Mouse (Mus musculus): ENCODE measurements around the gene Pou2f3. TPM values are rescaled to one million over a fixed set of nuclear protein-coding genes. Genes with fewer than 3 reads are reported as not detected.

The Pou2f3 gene
- polyA plus RNA-seq, 1 experiment from 2014 or later: not detected

GRCm38 (mm10) chr9:43194001-43194400 is 16.2 kb downstream of the Pou2f3 start:
- Histone ChIP-seq H3K4me1 (replicated peaks; ENCODE audit: control insufficient read depth, insufficient read depth, low read length) (0 out of 2 replicates have a peak, but pooled peaks cover 1% of the 10 kb centered on the region), H3K27ac (no peak overlapping the region), H3K9me3 (ENCODE audit: control insufficient read depth, low read length) (no peaks in the 10 kb centered on the region), H3K4me3 (replicated peaks; ENCODE audit: low read length) (no peak overlapping the region), H3K4me2 (replicated peaks) (no peak overlapping the region), H3K9ac (no peak overlapping the region), H3K36me3 (replicated peaks; ENCODE audit: control insufficient read depth, insufficient read depth) (no peaks in the 10 kb centered on the region), H3K27me3 (ENCODE audit: control insufficient read depth, insufficient read depth, low read length) (no peaks in the 10 kb centered on the region; the same call in 1 of the 2 replicates)
- no peak for ATAC-seq (ENCODE audit: low FRiP score)
- 17% methylated on average over 9 of the region's 9 CpGs for WGBS
- no peak for DNase-seq (ENCODE audit: low spot score)

DNA sequence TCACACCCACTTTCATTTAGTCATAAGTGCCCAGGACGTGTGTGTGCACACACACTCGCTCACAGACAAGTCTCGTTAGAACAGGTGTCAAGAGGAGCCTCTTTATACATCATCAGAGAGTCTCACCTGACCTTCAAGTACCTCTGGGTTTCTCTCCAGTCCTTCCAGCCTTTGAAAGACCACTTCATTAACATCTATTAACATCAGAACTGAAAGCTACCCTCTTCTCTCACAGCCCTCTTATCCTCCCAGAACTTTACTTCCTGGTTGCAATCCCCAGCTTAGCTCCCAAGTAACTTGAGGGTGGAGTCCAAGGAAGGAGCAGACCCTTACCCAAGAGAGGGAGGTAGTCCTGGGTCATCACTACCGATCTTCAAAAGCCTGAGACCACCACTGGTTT is 18.6 kb downstream of the Pou2f3 start:
- Histone ChIP-seq H3K4me2 (replicated peaks) (no peak overlapping the region), H3K9ac (no peak overlapping the region), H3K27me3 (ENCODE audit: control insufficient read depth, insufficient read depth, low read length) (no peaks in the 10 kb centered on the region; the same call in 1 of the 2 replicates), H3K4me1 (replicated peaks; ENCODE audit: control insufficient read depth, insufficient read depth, low read length) (peaks cover 9% of the 10 kb centered on the region; the same call in 1 of the 2 replicates), H3K4me3 (replicated peaks; ENCODE audit: low read length) (no peak overlapping the region), H3K27ac (no peak overlapping the region), H3K9me3 (ENCODE audit: control insufficient read depth, low read length) (no peaks in the 10 kb centered on the region), H3K36me3 (replicated peaks; ENCODE audit: control insufficient read depth, insufficient read depth) (no peaks in the 10 kb centered on the region)
- ATAC-seq (ENCODE audit: low FRiP score) (no peak), DNase-seq (ENCODE audit: low spot score) (no peak)
- WGBS: 51% methylated on average over 4 of the region's 4 CpGs

- Histone ChIP-seq H3K27me3 (ENCODE audit: control insufficient read depth, insufficient read depth, low read length) (no peaks in the 10 kb centered on the region; the same call in 1 of the 2 replicates), H3K9me3 (ENCODE audit: control insufficient read depth, low read length) (no peaks in the 10 kb centered on the region), H3K4me3 (replicated peaks; ENCODE audit: low read length) (no peak overlapping the region), H3K27ac (no peak overlapping the region), H3K9ac (no peak overlapping the region), H3K4me2 (replicated peaks) (no peak overlapping the region), H3K4me1 (replicated peaks; ENCODE audit: control insufficient read depth, insufficient read depth, low read length) (peaks cover 9% of the 10 kb centered on the region; the same call in 1 of the 2 replicates), H3K36me3 (replicated peaks; ENCODE audit: control insufficient read depth, insufficient read depth) (no peaks in the 10 kb centered on the region)
- DNase-seq (ENCODE audit: low spot score) (no peak), ATAC-seq (ENCODE audit: low FRiP score) (peak; percentile 51; the same call in 1 of the 2 replicates)
- 49% methylated on average over 3 of the region's 3 CpGs for WGBS
These were observed 21.2 kb downstream of the Pou2f3 start for GRCm38 (mm10) chr9:43189021-43189356.

- Histone ChIP-seq H3K27me3 (ENCODE audit: control insufficient read depth, insufficient read depth, low read length) (no peaks in the 10 kb centered on the region), H3K4me2 (replicated peaks) (no peak overlapping the region), H3K36me3 (replicated peaks; ENCODE audit: control insufficient read depth, insufficient read depth) (no peaks in the 10 kb centered on the region), H3K27ac (no peak overlapping the region), H3K9ac (no peak overlapping the region), H3K9me3 (ENCODE audit: control insufficient read depth, low read length) (no peaks in the 10 kb centered on the region), H3K4me3 (replicated peaks; ENCODE audit: low read length) (no peak overlapping the region), H3K4me1 (replicated peaks; ENCODE audit: control insufficient read depth, insufficient read depth, low read length) (peaks cover 9% of the 10 kb centered on the region; the same call in 1 of the 2 replicates)
- 56% methylated on average over 12 of the region's 12 CpGs for WGBS
- DNase-seq (ENCODE audit: low spot score) (no peak), ATAC-seq (ENCODE audit: low FRiP score) (no peak)
These were observed 21.7 kb downstream of the Pou2f3 start for GRCm38 (mm10) chr9:43188309-43189020.

DNA sequence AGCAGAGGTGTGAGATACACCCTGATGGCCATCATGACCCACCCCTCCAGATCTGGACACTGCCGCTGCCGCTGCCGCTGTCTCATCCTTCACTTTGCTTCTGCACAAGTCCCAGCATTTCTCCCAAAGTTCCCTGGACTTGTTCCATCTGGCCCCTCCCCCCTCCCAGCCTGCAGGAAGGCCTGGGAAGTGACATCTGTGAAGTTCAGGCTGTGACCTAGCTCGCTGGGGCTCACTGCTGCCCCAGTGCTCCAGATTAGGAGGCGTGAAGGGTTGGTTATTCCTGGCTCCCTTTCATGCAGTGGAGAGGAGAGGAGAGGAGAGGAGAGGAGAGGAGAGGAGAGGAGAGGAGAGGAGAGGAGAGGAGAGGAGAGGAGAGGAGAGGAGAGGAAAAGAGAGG is 30.6 kb downstream of the Pou2f3 start:
- Histone ChIP-seq H3K9me3 (ENCODE audit: control insufficient read depth, low read length) (no peaks in the 10 kb centered on the region), H3K27me3 (ENCODE audit: control insufficient read depth, insufficient read depth, low read length) (no peaks in the 10 kb centered on the region), H3K27ac (no peak overlapping the region), H3K4me2 (replicated peaks) (no peak overlapping the region), H3K4me3 (replicated peaks; ENCODE audit: low read length) (no peak overlapping the region), H3K36me3 (replicated peaks; ENCODE audit: control insufficient read depth, insufficient read depth) (no peaks in the 10 kb centered on the region), H3K4me1 (replicated peaks; ENCODE audit: control insufficient read depth, insufficient read depth, low read length) (no peaks in the 10 kb centered on the region), H3K9ac (no peak overlapping the region)
- ATAC-seq (ENCODE audit: low FRiP score) (no peak), DNase-seq (ENCODE audit: low spot score) (no peak)
- WGBS: 57% methylated on average over 5 of the region's 5 CpGs

GRCm38 (mm10) chr9:43178172-43178571 is 32.0 kb downstream of the Pou2f3 start:
- Histone ChIP-seq H3K36me3 (replicated peaks; ENCODE audit: control insufficient read depth, insufficient read depth) (no peaks in the 10 kb centered on the region), H3K27me3 (ENCODE audit: control insufficient read depth, insufficient read depth, low read length) (no peaks in the 10 kb centered on the region), H3K9me3 (ENCODE audit: control insufficient read depth, low read length) (no peaks in the 10 kb centered on the region), H3K27ac (no peak overlapping the region), H3K9ac (no peak overlapping the region), H3K4me2 (replicated peaks) (no peak overlapping the region), H3K4me3 (replicated peaks; ENCODE audit: low read length) (no peak overlapping the region), H3K4me1 (replicated peaks; ENCODE audit: control insufficient read depth, insufficient read depth, low read length) (no peaks in the 10 kb centered on the region)
- no peak for DNase-seq (ENCODE audit: low spot score)
- 59% methylated on average over 7 of the region's 7 CpGs for WGBS
- ATAC-seq (ENCODE audit: low FRiP score): no peak

DNA sequence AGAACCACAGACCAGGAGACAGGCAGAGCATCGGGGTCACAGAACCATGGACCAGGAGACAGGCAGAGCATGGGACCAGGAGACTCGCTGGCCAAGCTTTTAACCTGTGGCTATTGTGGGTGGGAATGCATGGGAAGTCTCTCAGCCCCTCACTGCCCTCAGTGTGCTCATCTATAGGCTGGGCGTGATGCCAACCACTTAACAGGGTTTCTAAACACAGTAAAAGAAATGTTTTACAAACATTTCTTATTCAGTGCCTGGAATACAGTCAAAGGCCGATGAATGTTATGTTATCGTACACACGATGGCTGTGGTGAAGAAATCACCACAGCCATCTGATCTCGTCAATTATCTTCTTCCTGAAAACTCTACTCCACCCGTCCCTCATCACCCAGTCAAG is 43.1 kb downstream of the Pou2f3 start:
- Histone ChIP-seq H3K27ac (no peak overlapping the region), H3K27me3 (ENCODE audit: control insufficient read depth, insufficient read depth, low read length) (no peaks in the 10 kb centered on the region), H3K36me3 (replicated peaks; ENCODE audit: control insufficient read depth, insufficient read depth) (no peaks in the 10 kb centered on the region), H3K9ac (no peak overlapping the region), H3K9me3 (ENCODE audit: control insufficient read depth, low read length) (no peaks in the 10 kb centered on the region), H3K4me2 (replicated peaks) (no peak overlapping the region), H3K4me1 (replicated peaks; ENCODE audit: control insufficient read depth, insufficient read depth, low read length) (no peaks in the 10 kb centered on the region), H3K4me3 (replicated peaks; ENCODE audit: low read length) (no peak overlapping the region)
- DNase-seq (ENCODE audit: low spot score) (no peak), ATAC-seq (ENCODE audit: low FRiP score) (no peak)
- 81% methylated on average over 8 of the region's 8 CpGs for WGBS

- Histone ChIP-seq H3K27ac (no peak overlapping the region), H3K4me3 (replicated peaks; ENCODE audit: low read length) (no peak overlapping the region), H3K36me3 (replicated peaks; ENCODE audit: control insufficient read depth, insufficient read depth) (no peaks in the 10 kb centered on the region), H3K27me3 (ENCODE audit: control insufficient read depth, insufficient read depth, low read length) (no peaks in the 10 kb centered on the region), H3K9me3 (ENCODE audit: control insufficient read depth, low read length) (no peaks in the 10 kb centered on the region), H3K9ac (no peak overlapping the region), H3K4me1 (replicated peaks; ENCODE audit: control insufficient read depth, insufficient read depth, low read length) (no peaks in the 10 kb centered on the region), H3K4me2 (replicated peaks) (no peak overlapping the region)
- WGBS: 85% methylated on average over 6 of the region's 6 CpGs
- no peak for DNase-seq (ENCODE audit: low spot score)
- no peak for ATAC-seq (ENCODE audit: low FRiP score)
These were observed 43.8 kb downstream of the Pou2f3 start for GRCm38 (mm10) chr9:43166346-43166745.

DNA sequence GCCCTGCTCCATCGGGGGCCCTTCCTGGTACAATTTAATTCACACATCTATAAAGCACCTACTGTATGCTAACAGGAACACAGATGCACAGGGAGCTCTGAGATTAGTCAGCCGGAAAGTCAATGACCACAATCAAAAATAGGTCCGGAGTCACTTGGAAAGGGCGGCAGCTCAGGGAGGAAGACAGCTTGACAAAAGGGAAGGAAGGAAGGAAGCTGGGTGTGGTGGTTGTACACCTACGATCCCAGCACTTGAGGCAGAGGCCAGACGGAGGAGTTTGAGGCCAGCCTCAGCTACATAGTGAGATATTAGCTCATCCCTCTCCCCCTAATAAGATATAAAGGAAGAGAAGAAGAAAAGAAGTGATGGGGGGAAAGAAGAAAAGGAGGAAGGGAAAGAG is 54.2 kb downstream of the Pou2f3 start:
- Histone ChIP-seq H3K9ac (no peak overlapping the region), H3K9me3 (ENCODE audit: control insufficient read depth, low read length) (no peaks in the 10 kb centered on the region), H3K4me1 (replicated peaks; ENCODE audit: control insufficient read depth, insufficient read depth, low read length) (no peaks in the 10 kb centered on the region), H3K36me3 (replicated peaks; ENCODE audit: control insufficient read depth, insufficient read depth) (no peaks in the 10 kb centered on the region), H3K4me3 (replicated peaks; ENCODE audit: low read length) (no peak overlapping the region), H3K27me3 (ENCODE audit: control insufficient read depth, insufficient read depth, low read length) (no peaks in the 10 kb centered on the region), H3K27ac (no peak overlapping the region), H3K4me2 (replicated peaks) (no peak overlapping the region)
- no peak for DNase-seq (ENCODE audit: low spot score)
- ATAC-seq (ENCODE audit: low FRiP score): no peak
- WGBS: 89% methylated on average over 6 of the region's 6 CpGs

DNA sequence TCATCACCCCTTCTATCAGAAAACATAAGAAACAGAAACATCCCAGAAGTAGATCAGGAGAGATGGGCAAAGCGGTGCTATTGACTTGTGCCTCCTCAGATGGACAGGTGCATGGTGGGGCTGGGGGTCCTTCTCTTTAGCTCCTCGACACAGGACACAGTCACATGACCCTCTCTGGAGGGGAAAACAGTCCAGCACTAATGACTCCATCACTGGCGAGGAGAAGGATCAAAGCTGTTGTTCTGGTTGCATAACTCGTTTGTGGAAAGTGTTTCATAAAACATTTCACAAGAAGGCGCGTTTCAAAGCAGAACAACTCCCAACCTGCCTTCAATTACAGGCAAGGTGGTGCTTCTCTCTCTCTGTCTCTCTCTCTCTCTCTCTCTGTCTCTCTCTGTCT is 58.4 kb downstream of the Pou2f3 start:
- 86% methylated on average over 6 of the region's 6 CpGs for WGBS
- Histone ChIP-seq H3K9ac (no peak overlapping the region), H3K27me3 (ENCODE audit: control insufficient read depth, insufficient read depth, low read length) (no peaks in the 10 kb centered on the region), H3K4me1 (replicated peaks; ENCODE audit: control insufficient read depth, insufficient read depth, low read length) (no peaks in the 10 kb centered on the region), H3K27ac (no peak overlapping the region), H3K36me3 (replicated peaks; ENCODE audit: control insufficient read depth, insufficient read depth) (no peaks in the 10 kb centered on the region), H3K4me3 (replicated peaks; ENCODE audit: low read length) (no peak overlapping the region), H3K4me2 (replicated peaks) (no peak overlapping the region), H3K9me3 (ENCODE audit: control insufficient read depth, low read length) (no peaks in the 10 kb centered on the region)
- ATAC-seq (ENCODE audit: low FRiP score) (no peak), DNase-seq (ENCODE audit: low spot score) (no peak)

Measured in hindbrain, embryonic 14.5 days (tissue).